Mouse (Mus musculus) R1 (cell line): ENCODE data around the gene Cabp1.
"Not testable (repeated sequence)": the region's sequence is repeated elsewhere in the genome, so short reads cannot be mapped to it uniquely, and the experiment has no call there.

Experiments
- DNase-seq: peaks from one replicate; pipeline ENCODE4 v3.0.0-alpha.2; 2018; ENCODE audit warnings: low read depth, low spot score

Cabp1 gene

GRCm38 (mm10) chr5:115152132-115152956 lies 41.8 kb downstream of the Cabp1 start:
- peak; percentile 73 for DNase-seq

GRCm38 (mm10) chr5:115151457-115151856 lies 42.7 kb downstream of the Cabp1 start:
- no peak for DNase-seq

- no peak for DNase-seq
These were observed 43.2 kb downstream of the Cabp1 start for GRCm38 (mm10) chr5:115150991-115151390.

- no peak for DNase-seq
These were observed 44.3 kb downstream of the Cabp1 start for GRCm38 (mm10) chr5:115149675-115150459.

GRCm38 (mm10) chr5:115148872-115149271 lies 45.3 kb downstream of the Cabp1 start:
- DNase-seq = not testable (repeated sequence)

- DNase-seq = no peak
These were observed 45.8 kb downstream of the Cabp1 start for GRCm38 (mm10) chr5:115148378-115148777.

- DNase-seq = no peak
These were observed 46.8 kb downstream of the Cabp1 start for GRCm38 (mm10) chr5:115147388-115147787.

- DNase-seq = no peak
These were observed 47.4 kb downstream of the Cabp1 start for GRCm38 (mm10) chr5:115146747-115147130.

GRCm38 (mm10) chr5:115145976-115146746 lies 48.0 kb downstream of the Cabp1 start:
- DNase-seq = no peak

GRCm38 (mm10) chr5:115145253-115145968 lies 48.8 kb downstream of the Cabp1 start:
- peak; percentile 90 for DNase-seq

- DNase-seq = peak; percentile 49
These were observed 49.7 kb downstream of the Cabp1 start for GRCm38 (mm10) chr5:115144471-115144870.

- DNase-seq = no peak
These were observed 50.6 kb downstream of the Cabp1 start for GRCm38 (mm10) chr5:115143552-115143951.

GRCm38 (mm10) chr5:115142166-115142697 lies 51.9 kb downstream of the Cabp1 start:
- peak; percentile 75 for DNase-seq

GRCm38 (mm10) chr5:115140726-115141125 lies 53.5 kb downstream of the Cabp1 start:
- DNase-seq = peak; percentile 90

- no peak for DNase-seq
These were observed 55.1 kb downstream of the Cabp1 start for GRCm38 (mm10) chr5:115139124-115139523.

GRCm38 (mm10) chr5:115134234-115135165 lies 59.7 kb downstream of the Cabp1 start, which contains the start of gene Unc119b:
Gene Unc119b (minus strand): TSS chr5:115134975.
- DNase-seq = peak; percentile 88

GRCm38 (mm10) chr5:115133358-115134066 lies 60.7 kb downstream of the Cabp1 start:
- no peak for DNase-seq

GRCm38 (mm10) chr5:115132465-115132864 lies 61.7 kb downstream of the Cabp1 start:
- DNase-seq = no peak

- DNase-seq = no peak
These were observed 64.9 kb downstream of the Cabp1 start for GRCm38 (mm10) chr5:115129328-115129727.
